Mouse (Mus musculus) layer of hippocampus, postnatal 10 days (tissue): ENCODE data around the gene Tmed10. TPM values are rescaled to one million over a fixed set of nuclear protein-coding genes. Genes with fewer than 3 reads are reported as not detected.

Experiments used
- DNase-seq, 2 experiments: peaks; one replicate each; pipeline ENCODE4 v3.0.0; 2021; ENCODE audit warnings: low spot score in 2 of 2
- total RNA-seq, 2 experiments: library from RNA; stranded (reverse); gene quantifications; 2 replicates each; pipeline ENCODE4 v1.2.3; 2021

Gene Tmed10
- total RNA-seq, 2 experiments from 2014 or later, result 147 to 155 TPM

GRCm38 (mm10) chr12:85378271-85378670, 3.6 kb upstream of the Tmed10 start:
- DNase-seq, result no peak

GRCm38 (mm10) chr12:85373591-85374560, 771 bp downstream of the Tmed10 start:
- DNase-seq, result peak; percentile 62 to 79

- no peak for DNase-seq
Observed at GRCm38 (mm10) chr12:85372068-85372665, 2.5 kb downstream of the Tmed10 start.

GRCm38 (mm10) chr12:85368441-85369063, 6.1 kb downstream of the Tmed10 start:
- DNase-seq, result no peak

GRCm38 (mm10) chr12:85366271-85366670, 8.4 kb downstream of the Tmed10 start:
- DNase-seq, result peak; percentile 51 to 54

GRCm38 (mm10) chr12:85362510-85362909, 12.1 kb downstream of the Tmed10 start:
- no peak for DNase-seq

- DNase-seq, result no peak
Observed at GRCm38 (mm10) chr12:85361580-85361979, 13.1 kb downstream of the Tmed10 start.

GRCm38 (mm10) chr12:85361165-85361564, 13.5 kb downstream of the Tmed10 start:
- DNase-seq, result no peak

- DNase-seq, result no peak
Observed at GRCm38 (mm10) chr12:85354061-85354460, 20.6 kb downstream of the Tmed10 start.

GRCm38 (mm10) chr12:85350407-85351232, 24.0 kb downstream of the Tmed10 start:
- peak; percentile 67 for DNase-seq

GRCm38 (mm10) chr12:85348338-85348737, 26.3 kb downstream of the Tmed10 start:
- DNase-seq, result no peak

- no peak for DNase-seq
Observed at GRCm38 (mm10) chr12:85347196-85347595, 27.5 kb downstream of the Tmed10 start.

- DNase-seq, result peak; percentile 39 to 52
Observed at GRCm38 (mm10) chr12:85346374-85346773, 28.3 kb downstream of the Tmed10 start.

GRCm38 (mm10) chr12:85345559-85345958, 29.1 kb downstream of the Tmed10 start:
- no peak for DNase-seq

- DNase-seq, result no peak
Observed at GRCm38 (mm10) chr12:85344252-85344651, 30.4 kb downstream of the Tmed10 start.

- DNase-seq, result no peak
Observed at GRCm38 (mm10) chr12:85342310-85342709, 32.3 kb downstream of the Tmed10 start.

- DNase-seq, result no peak
Observed at GRCm38 (mm10) chr12:85341131-85341530, 33.5 kb downstream of the Tmed10 start.

GRCm38 (mm10) chr12:85339947-85340346, 34.7 kb downstream of the Tmed10 start:
- no peak for DNase-seq

GRCm38 (mm10) chr12:85339243-85339729, 35.4 kb downstream of the Tmed10 start, which contains the start of gene Nek9:
TSS of gene Nek9 (minus strand) at chr12:85339362.
- DNase-seq, result peak; percentile 94 to 96

- no peak for DNase-seq
Observed at GRCm38 (mm10) chr12:85338815-85339214, 35.8 kb downstream of the Tmed10 start.
